Mouse (Mus musculus) lung, postnatal 0 days (tissue): ENCODE data around the gene Rab6b. TPM values are rescaled to one million over a fixed set of nuclear protein-coding genes. Genes with fewer than 3 reads are reported as not detected.
"Not testable (repeated sequence)": the region's sequence is repeated elsewhere in the genome, so short reads cannot be mapped to it uniquely, and the experiment has no call there.

ENCODE experiments used
- ATAC-seq: fragments of 200-750 bp; cut with Nextera tagmentation; 2 replicates; pipeline ENCODE4 v1.8.0; 2017; ENCODE audit warnings: moderate library complexity
- DNase-seq: peaks from one replicate; pipeline ENCODE4 v3.0.0-alpha.2; 2016; ENCODE audit warnings: low spot score
- H3K27ac ChIP-seq: fragments of 300-500 bp; sonication (generic); 2 replicates; pipeline ENCODE4 v1.5.1; 2014; ENCODE audit warnings: antibody characterized with exemption, mild to moderate bottlenecking, low read length, mixed read lengths
- H3K27me3 ChIP-seq: fragments of 300-500 bp; sonication (generic); replicated peaks from 2 replicates; pipeline ENCODE4 v1.6.1; 2014; ENCODE audit warnings: low read length, mixed read lengths; ENCODE audit not compliant: insufficient read depth
- H3K36me3 ChIP-seq: fragments of 300-500 bp; sonication (generic); 2 replicates; pipeline ENCODE4 v1.6.1; 2014; ENCODE audit warnings: low read length, mixed read lengths; ENCODE audit not compliant: insufficient read depth
- H3K4me1 ChIP-seq: fragments of 300-500 bp; sonication (generic); 2 replicates; pipeline ENCODE4 v1.6.1; 2014; ENCODE audit warnings: antibody characterized with exemption, low read depth, low read length, mixed read lengths; ENCODE audit not compliant: insufficient read depth
- H3K4me2 ChIP-seq: fragments of 300-500 bp; sonication (generic); replicated peaks from 2 replicates; pipeline ENCODE4 v1.6.1; 2014; ENCODE audit warnings: low read depth, mild to moderate bottlenecking, low read length, moderate library complexity, mixed read lengths
- H3K4me3 ChIP-seq: fragments of 300-500 bp; sonication (generic); 2 replicates; pipeline ENCODE4 v1.5.1; 2014; ENCODE audit warnings: low read depth, low read length
- H3K9ac ChIP-seq: fragments of 300-500 bp; sonication (generic); replicated peaks from 2 replicates; pipeline ENCODE4 v1.6.1; 2014; ENCODE audit warnings: low read depth, mild to moderate bottlenecking
- H3K9me3 ChIP-seq: fragments of 300-500 bp; sonication (generic); 2 replicates; pipeline ENCODE4 v1.6.1; 2016; ENCODE audit warnings: low read length, mixed read lengths
- CTCF ChIP-seq: IDR thresholded peaks from 2 replicates; pipeline ENCODE4 v1.5.1; 2016; ENCODE audit warnings: antibody characterized with exemption, mild to moderate bottlenecking
- EP300 ChIP-seq: IDR thresholded peaks from 2 replicates; pipeline ENCODE4 v1.6.1; 2016; ENCODE audit warnings: antibody characterized with exemption, mild to moderate bottlenecking, control low read depth
- WGBS: fragments of 180-500 bp; shearing (Covaris S2); extraction: QIAGEN DNeasy Blood & Tissue Kit; methylation state at CpG from one replicate; pipeline ENCODE4 v1.1.7; 2014; 5-methylcytosine and 5-hydroxymethylcytosine counted together
- polyA plus RNA-seq: library from polyadenylated mRNA; unstranded; fragments of >200 nt; fragmentation: Nextera tagmentation; extraction: Ambion mirVana; gene quantifications from 2 replicates; pipeline ENCODE4 v1.2.1, GENCODE M21; 2015

The Rab6b gene
- polyA plus RNA-seq, 1 experiment from 2014 or later = 6.8 TPM

- 57% methylated on average over 2 of the region's 2 CpGs for WGBS
- no peak overlapping the region for H3K4me2 ChIP-seq
- TF ChIP-seq EP300 (no peak), CTCF (peak; percentile 27; the same call in 1 of the 2 replicates)
- no peak overlapping the region for H3K4me3 ChIP-seq
- H3K9ac ChIP-seq = no peak overlapping the region
- H3K9me3 ChIP-seq = no peaks in the 10 kb centered on the region
- H3K36me3 ChIP-seq = no peaks in the 10 kb centered on the region
- no peaks in the 10 kb centered on the region for H3K4me1 ChIP-seq
- no peaks in the 10 kb centered on the region for H3K27me3 ChIP-seq
- no peak overlapping the region for H3K27ac ChIP-seq
- ATAC-seq (no peak), DNase-seq (peak; percentile 39)
These were observed 43.0 kb downstream of the Rab6b start for GRCm38 (mm10) chr9:103154568-103154967.

GRCm38 (mm10) chr9:103155158-103155557 lies 43.6 kb downstream of the Rab6b start:
- H3K27me3 ChIP-seq, H3K9ac ChIP-seq, H3K27ac ChIP-seq, DNase-seq, H3K4me2 ChIP-seq, H3K4me3 ChIP-seq, H3K9me3 ChIP-seq, ATAC-seq, H3K36me3 ChIP-seq, H3K4me1 ChIP-seq: not testable (repeated sequence)
- 74% methylated on average over 7 of the region's 7 CpGs for WGBS

- H3K4me3 ChIP-seq = no peak overlapping the region
- WGBS = 76% methylated on average over 15 of the region's 15 CpGs
- H3K4me1 ChIP-seq = no peaks in the 10 kb centered on the region
- H3K27me3 ChIP-seq = no peaks in the 10 kb centered on the region
- no peaks in the 10 kb centered on the region for H3K9me3 ChIP-seq
- DNase-seq (no peak), ATAC-seq (no peak)
- TF ChIP-seq CTCF (no peak), EP300 (no peak)
- H3K4me2 ChIP-seq = no peak overlapping the region
- H3K27ac ChIP-seq = no peak overlapping the region
- no peak overlapping the region for H3K9ac ChIP-seq
- no peaks in the 10 kb centered on the region for H3K36me3 ChIP-seq
These were observed 52.2 kb downstream of the Rab6b start for GRCm38 (mm10) chr9:103163806-103164205.

- no peaks in the 10 kb centered on the region for H3K4me1 ChIP-seq
- no peak for ATAC-seq
- 81% methylated on average over 6 of the region's 6 CpGs for WGBS
- H3K27ac ChIP-seq = no peak overlapping the region
- no peak overlapping the region for H3K9ac ChIP-seq
- TF ChIP-seq EP300 = no peak
- TF ChIP-seq CTCF = no peak; the same call in 1 of the 2 replicates
- no peaks in the 10 kb centered on the region for H3K27me3 ChIP-seq
- H3K9me3 ChIP-seq = no peaks in the 10 kb centered on the region
- DNase-seq = no peak
- H3K4me3 ChIP-seq = no peak overlapping the region
- H3K36me3 ChIP-seq = no peaks in the 10 kb centered on the region
- H3K4me2 ChIP-seq = no peak overlapping the region
These were observed 56.5 kb downstream of the Rab6b start for GRCm38 (mm10) chr9:103168046-103168445.

- 48% methylated on average over 7 of the region's 7 CpGs for WGBS
- DNase-seq = peak; percentile 17
These were observed 57.2 kb downstream of the Rab6b start for GRCm38 (mm10) chr9:103168771-103169170.

GRCm38 (mm10) chr9:103174771-103175519 lies 63.4 kb downstream of the Rab6b start:
- no peak overlapping the region for H3K9ac ChIP-seq
- H3K4me3 ChIP-seq = no peak overlapping the region
- no peak overlapping the region for H3K27ac ChIP-seq
- H3K27me3 ChIP-seq = no peaks in the 10 kb centered on the region
- 56% methylated on average over 6 of the region's 6 CpGs for WGBS
- no peaks in the 10 kb centered on the region for H3K9me3 ChIP-seq
- DNase-seq (peak; percentile 69), ATAC-seq (peak; percentile 79)
- TF ChIP-seq EP300 = no peak
- peak; percentile 86 for TF ChIP-seq CTCF
- no peak overlapping the region for H3K4me2 ChIP-seq
- H3K4me1 ChIP-seq = no peaks in the 10 kb centered on the region; the same call in 1 of the 2 replicates
- H3K36me3 ChIP-seq = no peaks in the 10 kb centered on the region

More at GRCm38 (mm10) chr9:103168771-103169170, 57.2 kb downstream of the Rab6b start:
- Histone ChIP-seq H3K4me2 (no peak overlapping the region), H3K4me1 (no peaks in the 10 kb centered on the region), H3K4me3 (no peak overlapping the region), H3K27me3 (no peaks in the 10 kb centered on the region), H3K9me3 (no peaks in the 10 kb centered on the region), H3K27ac (no peak overlapping the region), H3K36me3 (no peaks in the 10 kb centered on the region), H3K9ac (no peak overlapping the region)
- TF ChIP-seq EP300 (no peak), CTCF (no peak)
- peak; percentile 46 for ATAC-seq
